7 mouse cellular contexts compared by ENCODE assay signal in genomic region chr7:45053931-45054510, GRCm38 (mm10). TPM values are rescaled to one million over a fixed set of nuclear protein-coding genes. Genes with fewer than 3 reads are reported as not detected.
DNase-seq lines count a peak whose midpoint lies in the region; ATAC-seq and TF ChIP-seq lines count a peak whose summit lies in the region.

No protein-coding gene starts in this region.

- TF ChIP-seq POLR2A in small intestine, adult 2 months (IDR thresholded peaks at IDR 0.05; ENCODE audit: low read depth, low read length) = peak; percentile 56

- intact Hi-C loops in gastrocnemius, postnatal 36 days (cut with DNase I) = loop anchor here (2.0 kb wide), 1 partner anchor 35 kb away; no protein-coding TSS in a partner anchor
- intact Hi-C loops in left cerebral cortex, postnatal 4 days (cut with DNase I) = no loop called here

- no peaks in the 10 kb centered on the region for H3K27me3 ChIP-seq in intestine, postnatal 0 days (replicated peaks; ENCODE audit: control insufficient read depth, insufficient read depth, low read length)
- H3K27me3 ChIP-seq in midbrain, embryonic 12.5 days = peaks cover 7% of the 10 kb centered on the region
- H3K27me3 ChIP-seq in small intestine, adult 2 months (ENCODE audit: control insufficient read depth, insufficient read depth, low read length) = no peaks in the 10 kb centered on the region

- under 1% methylated on average over 33 of the region's 33 CpGs for WGBS in intestine, postnatal 0 days
- under 1% methylated on average over 33 of the region's 33 CpGs for WGBS in midbrain, embryonic 12.5 days
- under 1% methylated on average over 33 of the region's 33 CpGs for WGBS in small intestine, adult 2 months

- H3K27ac ChIP-seq in intestine, postnatal 0 days (ENCODE audit: low read depth, low read length) = peak overlapping the region; percentile 93
- peak overlapping the region; percentile 98 for H3K27ac ChIP-seq in midbrain, embryonic 12.5 days (replicated peaks)
- peak overlapping the region; percentile 80 for H3K27ac ChIP-seq in small intestine, adult 2 months (ENCODE audit: insufficient read depth, low read depth, low read length)

- peak; percentile 98 for DNase-seq in adrenal gland, adult 2 months
- peak; percentile 93 for DNase-seq in embryo, embryonic 11.5 days (ENCODE audit: low read depth, low spot score)
- DNase-seq in gastrocnemius, postnatal 36 days = peak; percentile 86 to 89
- DNase-seq in left cerebral cortex, postnatal 4 days = peak; percentile 93

- peak; percentile 93 for ATAC-seq in intestine, postnatal 0 days
- ATAC-seq in midbrain, embryonic 12.5 days (ENCODE audit: low FRiP score, low read depth) = peak; percentile 88

- TF ChIP-seq CTCF in intestine, postnatal 0 days (IDR thresholded peaks at IDR 0.05; ENCODE audit: low read depth) = no peak
- no peak for TF ChIP-seq CTCF in small intestine, adult 2 months (IDR thresholded peaks at IDR 0.05; ENCODE audit: extremely low read depth, insufficient read length, insufficient replicate concordance, low read depth, low read length)

- peaks cover 4% of the 10 kb centered on the region; the same call in 1 of the 2 replicates for H3K4me1 ChIP-seq in intestine, postnatal 0 days (replicated peaks; ENCODE audit: control insufficient read depth, insufficient read depth, low read length)
- peaks cover 31% of the 10 kb centered on the region for H3K4me1 ChIP-seq in midbrain, embryonic 12.5 days
- H3K4me1 ChIP-seq in small intestine, adult 2 months (ENCODE audit: control insufficient read depth, insufficient read depth, insufficient read length, low read length) = peaks cover 8% of the 10 kb centered on the region

- no peaks in the 10 kb centered on the region for H3K9me3 ChIP-seq in intestine, postnatal 0 days (ENCODE audit: control insufficient read depth)
- no peaks in the 10 kb centered on the region for H3K9me3 ChIP-seq in midbrain, embryonic 12.5 days

- H3K4me2 ChIP-seq in intestine, postnatal 0 days (replicated peaks; ENCODE audit: low read depth) = peak overlapping the region; percentile 94
- peak overlapping the region; percentile 98 for H3K4me2 ChIP-seq in midbrain, embryonic 12.5 days (replicated peaks)

- peaks cover 21% of the 10 kb centered on the region for H3K36me3 ChIP-seq in intestine, postnatal 0 days (ENCODE audit: control insufficient read depth, insufficient read depth)
- H3K36me3 ChIP-seq in midbrain, embryonic 12.5 days = peaks cover 17% of the 10 kb centered on the region
- peaks cover 14% of the 10 kb centered on the region for H3K36me3 ChIP-seq in small intestine, adult 2 months (ENCODE audit: control insufficient read depth, insufficient read depth, low read length)

- H3K4me3 ChIP-seq in intestine, postnatal 0 days (ENCODE audit: low read depth, low read length) = peak overlapping the region; percentile 90
- peak overlapping the region; percentile 95 for H3K4me3 ChIP-seq in midbrain, embryonic 12.5 days
- peak overlapping the region; percentile 98 for H3K4me3 ChIP-seq in small intestine, adult 2 months (ENCODE audit: low read depth, low read length)

- H3K9ac ChIP-seq in intestine, postnatal 0 days (ENCODE audit: low read depth, low read length) = peak overlapping the region; percentile 75
- H3K9ac ChIP-seq in midbrain, embryonic 12.5 days (replicated peaks) = peak overlapping the region; percentile 96

RNA-seq across cellular contexts. Expression of gene Prr12, which starts 1.3 kb away (rescaled TPM):
- total RNA-seq in adrenal gland, adult 2 months (2021) = 10 to 100 TPM; 40.2 to 49.7 TPM
- polyA plus RNA-seq in adrenal gland, adult 2 months (2012; rRNA removed) = 17.7 and 21.3 TPM in 2 replicates
- total RNA-seq in gastrocnemius, postnatal 36 days (2021) = 10 to 100 TPM; 11.3 to 14.1 TPM
- polyA plus RNA-seq in intestine, postnatal 0 days (2015; fragmentation: Nextera tagmentation; extraction: Ambion mirVana) = 2.4 and 2.6 TPM in 2 replicates
- total RNA-seq in left cerebral cortex, postnatal 4 days (2021) = 10 to 100 TPM; 77.9 to 80.6 TPM
- polyA plus RNA-seq in midbrain, embryonic 12.5 days (2016; fragmentation: Nextera tagmentation; extraction: Ambion mirVana) = 13.7 and 14.1 TPM in 2 replicates
- polyA plus RNA-seq in small intestine, adult 2 months (2012; rRNA removed) = 8.1 and 13.2 TPM in 2 replicates

RNA-seq across cellular contexts. Expression of gene Nosip, which starts 8.2 kb away (rescaled TPM):
- total RNA-seq in adrenal gland, adult 2 months (2021) = 10 to 100 TPM; 40.2 to 58.1 TPM
- polyA plus RNA-seq in adrenal gland, adult 2 months (2012; rRNA removed) = 89.9 and 97.9 TPM in 2 replicates
- total RNA-seq in gastrocnemius, postnatal 36 days (2021) = 10 to 100 TPM; 29.0 to 30.8 TPM
- 38.9 and 40.5 TPM in 2 replicates for polyA plus RNA-seq in intestine, postnatal 0 days (2015; fragmentation: Nextera tagmentation; extraction: Ambion mirVana)
- total RNA-seq in left cerebral cortex, postnatal 4 days (2021) = 10 to 100 TPM; 44.8 to 47.6 TPM
- polyA plus RNA-seq in midbrain, embryonic 12.5 days (2016; fragmentation: Nextera tagmentation; extraction: Ambion mirVana) = 53.6 and 54.6 TPM in 2 replicates
- polyA plus RNA-seq in small intestine, adult 2 months (2012; rRNA removed) = 39.3 and 92.7 TPM in 2 replicates

RNA-seq across cellular contexts. Expression of gene Prrg2, which starts 8.5 kb away (rescaled TPM):
- 10 to 100 TPM; 20.9 to 21.9 TPM for total RNA-seq in adrenal gland, adult 2 months (2021)
- 70.3 and 85.2 TPM in 2 replicates for polyA plus RNA-seq in adrenal gland, adult 2 months (2012; rRNA removed)
- total RNA-seq in gastrocnemius, postnatal 36 days (2021) = 1 to 10 TPM; 8.0 to 8.8 TPM
- polyA plus RNA-seq in intestine, postnatal 0 days (2015; fragmentation: Nextera tagmentation; extraction: Ambion mirVana) = 56.8 and 59.0 TPM in 2 replicates
- 1 to 10 TPM; 6.2 to 7.2 TPM for total RNA-seq in left cerebral cortex, postnatal 4 days (2021)
- 15.9 and 17.8 TPM in 2 replicates for polyA plus RNA-seq in midbrain, embryonic 12.5 days (2016; fragmentation: Nextera tagmentation; extraction: Ambion mirVana)
- 81.7 and 172 TPM in 2 replicates for polyA plus RNA-seq in small intestine, adult 2 months (2012; rRNA removed)

RNA-seq across cellular contexts. Expression of gene Rras, which starts 36.3 kb away (rescaled TPM):
- total RNA-seq in adrenal gland, adult 2 months (2021) = 100 to 1,000 TPM in 1 of 2 experiments, 10 to 100 TPM in 1; 93.7 to 118 TPM
- 161 and 176 TPM in 2 replicates for polyA plus RNA-seq in adrenal gland, adult 2 months (2012; rRNA removed)
- total RNA-seq in gastrocnemius, postnatal 36 days (2021) = 10 to 100 TPM; 20.6 to 21.8 TPM
- polyA plus RNA-seq in intestine, postnatal 0 days (2015; fragmentation: Nextera tagmentation; extraction: Ambion mirVana) = 94.6 and 100 TPM in 2 replicates
- 1 to 10 TPM; 6.9 to 7.2 TPM for total RNA-seq in left cerebral cortex, postnatal 4 days (2021)
- polyA plus RNA-seq in midbrain, embryonic 12.5 days (2016; fragmentation: Nextera tagmentation; extraction: Ambion mirVana) = 15.6 and 17.3 TPM in 2 replicates
- 49.3 and 67.9 TPM in 2 replicates for polyA plus RNA-seq in small intestine, adult 2 months (2012; rRNA removed)

RNA-seq across cellular contexts. Expression of gene Scaf1, which starts 37.9 kb away (rescaled TPM):
- 10 to 100 TPM; 72.0 to 83.7 TPM for total RNA-seq in adrenal gland, adult 2 months (2021)
- polyA plus RNA-seq in adrenal gland, adult 2 months (2012; rRNA removed) = 117 and 121 TPM in 2 replicates
- 10 to 100 TPM; 36.9 to 40.2 TPM for total RNA-seq in gastrocnemius, postnatal 36 days (2021)
- polyA plus RNA-seq in intestine, postnatal 0 days (2015; fragmentation: Nextera tagmentation; extraction: Ambion mirVana) = 21.7 and 22.6 TPM in 2 replicates
- 100 to 1,000 TPM; 154 TPM for total RNA-seq in left cerebral cortex, postnatal 4 days (2021)
- 48.1 and 52.4 TPM in 2 replicates for polyA plus RNA-seq in midbrain, embryonic 12.5 days (2016; fragmentation: Nextera tagmentation; extraction: Ambion mirVana)
- 39.8 and 73.0 TPM in 2 replicates for polyA plus RNA-seq in small intestine, adult 2 months (2012; rRNA removed)

Comparison
In these comparisons a context has a peak if more than half of its experiments do, and no peak if none do; other contexts are left out.
1. Peak in every context shown above with its lines: DNase-seq, ATAC-seq, H3K4me3 ChIP-seq and H3K27ac ChIP-seq.